Mouse (Mus musculus) C2C12 (cell line): Measurements from ENCODE around the gene Pgbd1. TPM values are rescaled to one million over a fixed set of nuclear protein-coding genes. Genes with fewer than 3 reads are reported as not detected.

Experiments used
- H3K27me3 ChIP-seq: one replicate; pipeline ENCODE4 v1.6.1; 2011; ENCODE audit not compliant: control insufficient read depth, insufficient read depth, insufficient read length
- H3K36me3 ChIP-seq: one replicate; pipeline ENCODE4 v1.6.1; 2011; ENCODE audit not compliant: control insufficient read depth, insufficient read depth
- H3K4me3 ChIP-seq: one replicate; pipeline ENCODE4 v1.5.1; 2011; ENCODE audit warnings: mild to moderate bottlenecking, control low read depth; ENCODE audit not compliant: poor library complexity, insufficient read depth, severe bottlenecking
- H3K79me2 ChIP-seq: one replicate; pipeline ENCODE4 v1.6.1; 2011; ENCODE audit not compliant: control insufficient read depth, insufficient read depth
- H3K79me3 ChIP-seq: one replicate; pipeline ENCODE4 v1.6.1; 2011; ENCODE audit warnings: low read depth, control low read depth
- H3ac ChIP-seq: one replicate; pipeline ENCODE3; 2011; ENCODE audit warnings: low read depth; ENCODE audit not compliant: control insufficient read depth, insufficient read length
- CEBPB ChIP-seq: IDR thresholded peaks from one replicate; pipeline ENCODE4 v1.6.1; 2011; ENCODE audit warnings: low read depth, mild to moderate bottlenecking, control low read depth, moderate library complexity
- CTCF ChIP-seq: IDR thresholded peaks from one replicate; pipeline ENCODE4 v1.5.1; 2011; ENCODE audit not compliant: control insufficient read depth, insufficient read depth, insufficient read length
- FOSL1 ChIP-seq: IDR thresholded peaks from one replicate; pipeline ENCODE4 v1.8.0; 2011; ENCODE audit warnings: mild to moderate bottlenecking, low read length; ENCODE audit not compliant: poor library complexity, insufficient read depth, severe bottlenecking
- MAX ChIP-seq: IDR thresholded peaks from one replicate; pipeline ENCODE4 v1.6.1; 2011; ENCODE audit warnings: mild to moderate bottlenecking, control low read depth
- MYOD1 ChIP-seq: IDR thresholded peaks from one replicate; pipeline ENCODE4 v1.6.1; 2011; ENCODE audit warnings: low read depth; ENCODE audit not compliant: control insufficient read depth, insufficient read length
- MYOG ChIP-seq: IDR thresholded peaks from one replicate; pipeline ENCODE4 v1.6.1; 2011; ENCODE audit not compliant: control insufficient read depth, insufficient read length; ENCODE audit errors: extremely low read depth
- USF1 ChIP-seq: IDR thresholded peaks from one replicate; pipeline ENCODE4 v1.6.1; 2011; ENCODE audit warnings: low read depth, mild to moderate bottlenecking, control low read depth, moderate library complexity
- polyA plus RNA-seq: library from polyadenylated mRNA; unstranded; fragments of >200 nt; fragmentation: generic; extraction: Trizol; gene quantifications from one replicate; pipeline ENCODE4 v1.2.1, GENCODE M21; 2012; ENCODE audit warnings: missing spikeins

Gene Pgbd1
- polyA plus RNA-seq, 1 experiment, result 0.20 TPM

DNA sequence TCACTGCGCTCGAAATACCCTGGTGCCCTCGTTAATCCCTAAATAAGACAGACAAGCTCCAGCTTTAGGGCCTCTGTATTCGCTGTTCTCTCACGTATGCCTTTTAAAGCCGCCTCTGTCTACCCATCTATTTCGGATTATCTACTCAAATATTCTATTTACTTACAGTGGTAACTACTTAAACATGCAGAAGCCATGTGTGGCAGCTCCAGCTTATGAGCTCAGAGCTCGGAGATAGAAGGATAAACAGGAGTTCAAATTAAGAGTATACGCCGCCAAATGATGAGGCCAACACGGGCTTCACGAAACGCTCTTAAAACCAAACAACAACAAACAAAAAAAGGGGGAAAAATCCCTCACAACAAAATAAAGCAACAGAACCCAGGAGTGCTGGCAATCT, 12.2 kb upstream of the Pgbd1 start:
- Histone ChIP-seq H3K4me3 (peak overlapping the region; percentile 50), H3K79me3 (peaks cover 28% of the 10 kb centered on the region), H3K36me3 (peaks cover 11% of the 10 kb centered on the region), H3K79me2 (peaks cover 40% of the 10 kb centered on the region), H3K27me3 (no peaks in the 10 kb centered on the region), H3ac (peak overlapping the region; percentile 75)
- TF ChIP-seq CTCF (no peak), FOSL1 (no peak), USF1 (no peak), MAX (no peak), CEBPB (no peak), MYOD1 (no peak), MYOG (no peak)

DNA sequence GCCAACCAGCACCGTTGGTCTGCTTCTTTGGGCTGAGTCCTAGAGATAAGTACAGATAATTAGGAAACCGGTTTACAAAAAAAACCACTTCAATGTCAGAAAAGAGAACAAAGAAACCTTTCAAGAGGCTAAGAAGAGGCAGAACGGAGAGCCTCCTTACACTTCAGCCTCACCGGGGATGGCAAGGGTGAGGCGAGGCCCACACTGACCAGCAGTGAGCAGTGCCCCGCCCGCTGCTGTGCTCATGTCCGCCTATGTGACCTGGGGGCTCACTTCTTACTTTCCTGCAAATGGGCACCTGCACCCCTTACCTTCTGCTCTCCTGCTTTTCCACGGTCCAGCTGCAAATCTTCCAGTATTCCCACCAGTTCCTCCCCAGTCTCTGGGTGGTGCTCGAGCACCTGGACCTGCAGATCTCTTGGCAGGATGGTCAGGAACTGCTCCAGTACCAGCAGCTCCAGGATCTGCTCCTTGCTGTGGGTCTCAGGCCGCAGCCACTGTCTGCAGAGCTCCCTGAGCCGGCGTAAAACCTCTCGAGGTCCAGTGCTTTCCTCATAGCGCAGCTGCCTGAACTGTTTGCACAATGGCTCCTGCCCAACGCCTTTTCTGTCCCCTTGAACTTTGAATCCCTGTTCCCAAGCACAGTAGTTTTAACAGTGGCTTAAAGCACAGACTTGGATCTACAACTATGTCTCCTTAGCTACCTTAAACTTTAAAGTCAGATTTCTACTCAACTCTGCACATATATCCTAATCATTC, 7.2 kb upstream of the Pgbd1 start:
- Histone ChIP-seq H3K79me2 (peaks cover 35% of the 10 kb centered on the region), H3ac (no peak overlapping the region), H3K36me3 (peaks cover 52% of the 10 kb centered on the region), H3K4me3 (no peak overlapping the region), H3K27me3 (no peaks in the 10 kb centered on the region), H3K79me3 (peaks cover 25% of the 10 kb centered on the region)
- TF ChIP-seq USF1, result no peak
- TF ChIP-seq CEBPB, result no peak
- TF ChIP-seq MYOD1, result no peak
- TF ChIP-seq FOSL1, result no peak
- TF ChIP-seq CTCF, result no peak
- TF ChIP-seq MYOG, result no peak
- no peak for TF ChIP-seq MAX

DNA sequence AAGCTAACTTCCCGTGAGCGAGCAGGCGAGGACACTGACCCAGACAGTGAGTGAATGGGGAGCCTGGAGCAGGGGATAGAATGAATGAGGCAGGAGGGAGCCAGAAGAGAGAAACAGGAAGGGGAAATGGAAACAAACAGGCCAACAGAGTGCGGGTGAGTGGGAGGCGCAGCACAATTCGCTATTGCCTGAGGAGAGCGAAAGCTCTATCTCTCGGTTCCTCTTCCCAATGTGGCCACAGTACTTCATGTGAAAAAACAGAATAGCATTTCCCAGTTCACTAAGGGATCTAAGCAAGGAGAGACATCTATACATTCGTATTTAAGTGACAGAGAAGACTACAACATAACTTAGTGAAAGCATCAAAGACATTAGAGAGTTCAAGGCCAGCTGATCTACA, 5.9 kb upstream of the Pgbd1 start:
- peaks cover 52% of the 10 kb centered on the region for H3K36me3 ChIP-seq

DNA sequence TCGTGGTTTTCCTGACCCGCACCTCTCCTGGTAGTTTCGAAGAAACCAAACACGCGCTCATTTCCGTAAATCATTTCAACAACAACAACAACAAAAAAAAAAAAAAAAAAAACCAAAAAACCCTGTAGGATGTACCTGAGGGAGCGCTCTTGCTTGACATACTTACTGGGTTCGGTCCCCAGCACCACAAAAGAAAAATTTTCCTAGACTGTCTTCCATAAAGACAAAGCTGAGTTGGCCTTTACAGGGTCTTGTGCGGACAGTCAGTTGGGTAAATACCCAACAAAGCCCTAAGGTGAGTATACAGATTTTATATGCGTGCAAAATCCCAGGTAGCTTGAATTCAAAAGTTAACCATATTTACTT, 332 bp upstream of the Pgbd1 start:
- no peaks in the 10 kb centered on the region for H3K79me2 ChIP-seq
- H3K4me3 ChIP-seq, result no peak overlapping the region
- H3K36me3 ChIP-seq, result peaks cover 26% of the 10 kb centered on the region
- no peak overlapping the region for H3ac ChIP-seq
- TF ChIP-seq CTCF (no peak), MYOG (no peak), USF1 (no peak), MYOD1 (no peak), CEBPB (no peak), MAX (no peak), FOSL1 (no peak)
- H3K79me3 ChIP-seq, result no peaks in the 10 kb centered on the region
- no peaks in the 10 kb centered on the region for H3K27me3 ChIP-seq

More for the DNA sequence above, 5.9 kb upstream of the Pgbd1 start:
- no peaks in the 10 kb centered on the region for H3K27me3 ChIP-seq
- no peak overlapping the region for H3ac ChIP-seq
- peaks cover 14% of the 10 kb centered on the region for H3K79me3 ChIP-seq
- TF ChIP-seq CTCF (no peak), CEBPB (no peak), MAX (no peak), MYOD1 (no peak), MYOG (no peak), FOSL1 (no peak), USF1 (no peak)
- no peak overlapping the region for H3K4me3 ChIP-seq
- H3K79me2 ChIP-seq, result peaks cover 23% of the 10 kb centered on the region

DNA sequence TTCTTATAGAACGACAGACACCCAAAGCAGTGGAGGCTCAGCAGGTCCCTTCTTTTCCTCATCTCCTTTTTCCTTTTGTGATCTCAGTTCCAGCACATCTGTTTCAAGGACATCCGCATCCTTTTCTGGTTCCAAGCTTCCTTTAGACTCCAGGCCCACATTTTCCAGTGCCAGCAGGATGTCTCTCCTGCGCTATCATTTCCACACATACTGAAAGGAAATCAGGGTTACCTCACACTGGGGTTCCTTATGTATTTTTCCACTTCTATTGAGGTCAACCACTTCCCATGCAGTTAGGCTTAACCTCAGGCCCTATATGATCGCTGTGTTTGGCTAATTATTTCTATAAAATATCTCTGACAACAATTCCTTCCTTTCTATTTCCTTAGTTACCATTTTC, 5.4 kb downstream of the Pgbd1 start:
- Histone ChIP-seq H3K79me2 (no peaks in the 10 kb centered on the region), H3K4me3 (no peak overlapping the region), H3K27me3 (no peaks in the 10 kb centered on the region), H3ac (no peak overlapping the region), H3K36me3 (no peaks in the 10 kb centered on the region), H3K79me3 (no peaks in the 10 kb centered on the region)
- TF ChIP-seq MYOG, result no peak
- no peak for TF ChIP-seq MYOD1
- no peak for TF ChIP-seq MAX
- TF ChIP-seq USF1, result no peak
- no peak for TF ChIP-seq FOSL1
- no peak for TF ChIP-seq CTCF
- no peak for TF ChIP-seq CEBPB

DNA sequence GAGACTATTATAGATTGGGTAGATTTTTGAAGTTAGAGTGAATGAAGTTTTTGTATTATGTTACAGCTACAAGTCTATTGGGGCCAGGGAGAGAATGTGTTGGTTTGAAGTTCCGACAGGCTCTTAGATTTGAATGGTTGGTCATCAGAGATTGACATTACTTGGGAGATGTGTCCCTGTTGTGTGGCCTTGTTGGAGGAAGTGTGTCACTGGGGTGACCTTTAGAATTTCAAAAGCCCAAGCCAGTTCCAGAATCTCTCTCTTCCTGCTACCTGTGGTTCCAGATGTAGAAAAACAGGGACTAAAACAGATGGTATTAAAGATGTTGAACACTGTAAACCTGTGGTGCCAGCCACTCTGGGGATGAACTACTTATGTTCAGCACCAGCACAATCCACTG, 13.2 kb downstream of the Pgbd1 start:
- TF ChIP-seq MYOD1 (no peak), CTCF (no peak), USF1 (no peak), MYOG (no peak), CEBPB (no peak), FOSL1 (no peak), MAX (no peak)
- Histone ChIP-seq H3K79me2 (no peaks in the 10 kb centered on the region), H3ac (no peak overlapping the region), H3K36me3 (no peaks in the 10 kb centered on the region), H3K79me3 (no peaks in the 10 kb centered on the region), H3K27me3 (no peaks in the 10 kb centered on the region), H3K4me3 (no peak overlapping the region)
